Mouse (Mus musculus): ENCODE results near the gene Pim2. TPM values are rescaled to one million over a fixed set of nuclear protein-coding genes. Genes with fewer than 3 reads are reported as not detected.
"Not testable (repeated sequence)": the region's sequence is repeated elsewhere in the genome, so short reads cannot be mapped to it uniquely, and the experiment has no call there.

The Pim2 gene
- polyA plus RNA-seq, 1 experiment from 2014 or later, result 4.4 TPM

DNA sequence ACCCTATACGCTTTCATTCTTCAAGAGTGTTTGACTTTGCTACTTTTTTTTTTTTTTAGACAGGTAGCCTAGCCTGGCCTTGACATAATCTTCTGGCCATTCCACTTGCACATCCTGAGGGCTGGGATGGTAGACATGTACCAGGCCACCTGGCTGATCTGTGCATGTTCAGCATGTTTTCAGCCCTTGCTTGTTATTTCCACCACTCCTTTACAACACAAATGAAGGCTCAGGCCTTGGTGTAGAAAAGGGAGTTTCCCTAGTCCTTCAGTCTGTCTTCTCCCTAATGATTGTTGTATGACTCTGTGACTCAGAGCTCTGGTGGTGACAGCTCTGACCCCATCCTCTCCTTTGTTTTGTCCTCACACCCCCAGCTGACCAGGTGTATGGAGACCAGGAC lies 10.9 kb upstream of the Pim2 start:
- WGBS, result 93% methylated on average over 1 of the region's 1 CpGs
- Histone ChIP-seq H3K9me3 (no peaks in the 10 kb centered on the region), H3K27ac (no peak overlapping the region), H3K9ac (no peak overlapping the region), H3K4me1 (no peaks in the 10 kb centered on the region), H3K4me2 (no peak overlapping the region), H3K36me3 (peaks cover 18% of the 10 kb centered on the region), H3K27me3 (no peaks in the 10 kb centered on the region), H3K4me3 (no peak overlapping the region)
- no peak for ATAC-seq (ENCODE audit: insufficient number of reproducible peaks, insufficient read depth, low FRiP score, low TSS enrichment, low read depth)

DNA sequence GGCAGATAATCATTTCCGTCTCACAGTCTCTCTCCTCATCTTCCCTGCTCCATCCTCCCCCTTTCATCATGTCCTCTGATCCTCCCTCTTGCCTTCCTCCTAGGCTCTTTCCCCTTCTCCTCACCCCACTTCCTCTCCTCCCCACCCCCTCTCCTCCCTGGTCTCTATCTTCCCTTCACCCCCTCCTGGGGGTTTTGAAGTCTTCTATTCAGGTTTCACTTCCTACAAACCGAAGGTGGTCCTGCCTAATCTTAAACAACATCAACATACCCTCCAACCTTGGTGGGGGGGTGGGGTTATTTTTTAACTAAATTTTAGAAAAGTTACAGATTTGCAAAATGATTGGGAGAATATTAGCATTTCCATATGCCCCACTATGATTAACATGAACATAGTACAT lies 9.6 kb upstream of the Pim2 start:
- 53% methylated on average over 2 of the region's 2 CpGs for WGBS
- H3K9me3 ChIP-seq, result no peaks in the 10 kb centered on the region
- ATAC-seq (ENCODE audit: insufficient number of reproducible peaks, insufficient read depth, low FRiP score, low TSS enrichment, low read depth), result no peak
- no peak overlapping the region for H3K27ac ChIP-seq
- no peaks in the 10 kb centered on the region for H3K4me1 ChIP-seq
- H3K4me3 ChIP-seq, result no peak overlapping the region
- H3K9ac ChIP-seq, result no peak overlapping the region
- H3K36me3 ChIP-seq, result peaks cover 26% of the 10 kb centered on the region
- no peak overlapping the region for H3K4me2 ChIP-seq
- H3K27me3 ChIP-seq, result no peaks in the 10 kb centered on the region

DNA sequence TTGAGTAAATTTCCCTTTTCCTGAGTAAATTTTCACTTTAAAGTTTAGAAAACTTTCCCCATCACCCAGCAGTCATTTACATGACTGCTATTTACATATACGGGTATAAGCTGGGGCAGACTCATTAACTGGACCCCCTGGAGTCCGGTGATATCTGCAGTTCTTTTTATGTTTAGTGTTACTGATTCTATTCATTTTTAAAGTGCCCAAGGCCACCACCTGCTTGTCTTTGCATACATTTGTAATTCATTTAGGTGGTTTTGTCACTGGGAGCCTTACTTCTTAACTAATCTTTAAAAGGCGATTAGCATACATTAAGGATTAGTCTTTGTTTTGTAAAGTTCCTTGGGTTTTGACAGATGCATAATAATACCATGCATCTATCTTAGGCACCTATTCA lies 8.2 kb upstream of the Pim2 start:
- no peak for ATAC-seq (ENCODE audit: insufficient number of reproducible peaks, insufficient read depth, low FRiP score, low TSS enrichment, low read depth)
- Histone ChIP-seq H3K27ac (no peak overlapping the region), H3K9me3 (no peaks in the 10 kb centered on the region), H3K4me3 (no peak overlapping the region), H3K36me3 (peaks cover 34% of the 10 kb centered on the region), H3K4me1 (no peaks in the 10 kb centered on the region), H3K4me2 (no peak overlapping the region), H3K9ac (no peak overlapping the region), H3K27me3 (no peaks in the 10 kb centered on the region)
- 49% methylated on average over 3 of the region's 3 CpGs for WGBS

DNA sequence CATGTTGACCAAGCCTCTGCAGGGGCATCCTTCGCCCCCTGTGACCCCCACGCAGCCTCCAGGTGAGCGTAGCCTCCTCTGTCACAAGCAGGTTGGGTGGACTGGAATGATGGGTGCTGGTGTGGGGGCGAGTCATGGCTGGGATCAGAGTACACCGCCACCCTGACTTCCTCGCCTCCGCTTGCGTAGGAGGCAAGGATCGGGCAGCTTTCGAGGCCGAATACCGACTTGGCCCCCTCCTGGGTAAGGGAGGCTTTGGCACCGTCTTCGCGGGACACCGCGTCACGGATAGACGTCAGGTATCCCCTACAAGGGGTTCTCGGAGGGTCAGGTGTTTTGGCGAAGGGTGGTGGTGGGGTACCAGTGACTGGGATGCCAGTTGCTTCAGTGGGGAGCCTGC lies 433 bp downstream of the Pim2 start:
- H3K27ac ChIP-seq, result no peak overlapping the region
- no peaks in the 10 kb centered on the region for H3K9me3 ChIP-seq
- H3K9ac ChIP-seq, result peak overlapping the region; percentile 62
- peaks cover 7% of the 10 kb centered on the region for H3K27me3 ChIP-seq
- H3K4me1 ChIP-seq, result peaks cover 4% of the 10 kb centered on the region; the same call in 1 of the 2 replicates
- no peak; the same call in 1 of the 2 replicates for ATAC-seq (ENCODE audit: insufficient number of reproducible peaks, insufficient read depth, low FRiP score, low TSS enrichment, low read depth)
- 28% methylated on average over 21 of the region's 21 CpGs for WGBS
- peak overlapping the region; percentile 48 for H3K4me3 ChIP-seq
- peaks cover 11% of the 10 kb centered on the region for H3K36me3 ChIP-seq
- H3K4me2 ChIP-seq, result peak overlapping the region; percentile 81

DNA sequence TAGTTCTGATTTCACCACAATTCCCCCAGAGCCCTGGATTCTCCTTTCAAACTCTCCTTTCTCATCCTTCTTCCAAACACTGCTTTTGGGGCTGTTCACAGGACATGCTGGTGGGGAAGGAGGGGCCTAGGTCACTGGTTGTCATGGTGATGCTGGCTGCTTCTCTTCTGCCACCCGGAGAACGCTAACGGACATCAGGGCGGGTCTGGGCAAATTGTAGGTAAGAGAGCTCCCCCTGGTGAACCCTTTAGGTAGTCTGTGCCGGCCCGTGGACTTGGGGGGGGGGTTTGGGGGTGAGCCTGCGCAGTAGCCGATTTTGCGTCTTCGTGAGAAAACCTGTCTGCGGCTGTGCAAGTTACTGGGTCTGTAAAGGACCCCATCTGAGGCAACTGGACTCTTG lies 1.8 kb downstream of the Pim2 start:
- ATAC-seq (ENCODE audit: insufficient number of reproducible peaks, insufficient read depth, low FRiP score, low TSS enrichment, low read depth), result peak; percentile 46; the same call in 1 of the 2 replicates
- Histone ChIP-seq H3K4me3 (no peak overlapping the region), H3K27me3 (peaks cover 7% of the 10 kb centered on the region), H3K9me3 (no peaks in the 10 kb centered on the region), H3K36me3 (peaks cover 2% of the 10 kb centered on the region; the same call in 1 of the 2 replicates), H3K27ac (no peak overlapping the region), H3K4me1 (peaks cover 4% of the 10 kb centered on the region; the same call in 1 of the 2 replicates), H3K9ac (no peak overlapping the region), H3K4me2 (peak overlapping the region; percentile 81)
- 23% methylated on average over 11 of the region's 11 CpGs for WGBS

DNA sequence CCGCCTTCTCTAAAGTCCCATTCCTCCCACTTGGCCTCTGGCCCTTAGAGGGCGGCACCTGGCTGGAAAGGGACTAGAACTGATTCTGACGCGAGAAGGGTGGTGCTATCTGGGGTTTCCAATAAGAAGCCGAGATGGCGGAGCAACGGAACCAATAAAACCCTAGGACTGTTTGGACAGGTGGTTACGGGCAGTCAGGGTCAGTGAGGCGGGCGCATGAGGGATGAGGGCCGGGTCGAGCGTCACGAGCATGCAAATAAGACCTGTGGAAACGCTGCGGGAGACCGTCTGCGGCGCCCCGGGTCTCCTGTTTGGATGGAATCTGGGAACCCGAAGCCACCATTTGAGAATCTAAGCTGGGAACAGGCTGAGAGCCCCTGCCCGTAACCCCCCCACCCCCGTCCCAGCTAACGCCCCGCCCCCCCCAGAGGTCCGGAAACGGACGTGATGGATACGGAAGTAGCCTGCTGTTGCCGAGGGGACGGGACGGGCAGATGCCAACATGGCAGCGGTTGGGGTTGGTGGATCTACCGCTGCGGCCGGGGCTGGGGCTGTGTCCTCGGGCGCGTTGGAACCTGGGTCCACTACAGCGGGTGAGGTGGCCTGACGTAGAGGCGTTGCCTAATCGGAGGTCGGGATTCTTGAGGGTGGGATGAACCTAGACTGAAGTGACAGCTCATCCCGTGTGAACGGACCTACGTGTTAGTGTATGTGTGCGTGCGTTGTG lies 5.9 kb downstream of the Pim2 start, which contains the start of gene Slc35a2:
Gene Slc35a2 (plus strand): TSS at position 188 of the 727 bp plus-strand sequence.
- Histone ChIP-seq H3K27ac (peak within 1 kb of the TSS; percentile 85), H3K4me2 (peak within 1 kb of the TSS; percentile 60), H3K27me3 (no peaks in the 10 kb centered on the region), H3K4me1 (peaks cover 4% of the 10 kb centered on the region; the same call in 1 of the 2 replicates), H3K9ac (peak within 1 kb of the TSS; percentile 61), H3K36me3 (no peaks in the 10 kb centered on the region), H3K4me3 (peak within 1 kb of the TSS; percentile 55), H3K9me3 (no peaks in the 10 kb centered on the region)
- ATAC-seq (ENCODE audit: insufficient number of reproducible peaks, insufficient read depth, low FRiP score, low TSS enrichment, low read depth), result peak; percentile 74
- 12% methylated on average over 49 of the region's 49 CpGs for WGBS

DNA sequence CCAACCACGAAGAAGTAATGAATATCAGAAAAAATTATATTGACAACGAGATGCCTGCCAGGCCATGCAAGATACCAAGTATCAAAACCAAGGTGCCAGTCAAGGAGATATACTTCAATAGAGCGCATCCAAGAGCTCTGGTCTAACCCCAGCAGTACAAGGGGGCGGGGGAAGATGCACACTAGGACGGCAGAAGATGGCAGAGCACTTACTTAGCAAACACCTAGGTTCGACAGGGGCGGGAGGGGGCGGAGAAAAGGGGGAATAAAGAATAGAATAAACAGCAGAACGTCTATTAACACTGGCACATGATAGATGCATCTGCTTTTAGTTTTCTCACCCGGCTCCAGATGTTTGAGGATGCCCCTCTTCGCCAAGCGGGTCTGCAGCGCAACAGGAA lies 20.1 kb downstream of the Pim2 start:
- WGBS, result 29% methylated on average over 13 of the region's 13 CpGs
- H3K4me3 ChIP-seq, result peak overlapping the region; percentile 57
- H3K27ac ChIP-seq, result no peak overlapping the region
- H3K9me3 ChIP-seq, result no peaks in the 10 kb centered on the region
- H3K4me1 ChIP-seq, result peaks cover 3% of the 10 kb centered on the region; the same call in 1 of the 2 replicates
- peak overlapping the region; percentile 61 for H3K4me2 ChIP-seq
- H3K36me3 ChIP-seq, result peaks cover 25% of the 10 kb centered on the region
- ATAC-seq (ENCODE audit: insufficient number of reproducible peaks, insufficient read depth, low FRiP score, low TSS enrichment, low read depth), result no peak
- peak overlapping the region; percentile 74 for H3K9ac ChIP-seq
- no peaks in the 10 kb centered on the region for H3K27me3 ChIP-seq

DNA sequence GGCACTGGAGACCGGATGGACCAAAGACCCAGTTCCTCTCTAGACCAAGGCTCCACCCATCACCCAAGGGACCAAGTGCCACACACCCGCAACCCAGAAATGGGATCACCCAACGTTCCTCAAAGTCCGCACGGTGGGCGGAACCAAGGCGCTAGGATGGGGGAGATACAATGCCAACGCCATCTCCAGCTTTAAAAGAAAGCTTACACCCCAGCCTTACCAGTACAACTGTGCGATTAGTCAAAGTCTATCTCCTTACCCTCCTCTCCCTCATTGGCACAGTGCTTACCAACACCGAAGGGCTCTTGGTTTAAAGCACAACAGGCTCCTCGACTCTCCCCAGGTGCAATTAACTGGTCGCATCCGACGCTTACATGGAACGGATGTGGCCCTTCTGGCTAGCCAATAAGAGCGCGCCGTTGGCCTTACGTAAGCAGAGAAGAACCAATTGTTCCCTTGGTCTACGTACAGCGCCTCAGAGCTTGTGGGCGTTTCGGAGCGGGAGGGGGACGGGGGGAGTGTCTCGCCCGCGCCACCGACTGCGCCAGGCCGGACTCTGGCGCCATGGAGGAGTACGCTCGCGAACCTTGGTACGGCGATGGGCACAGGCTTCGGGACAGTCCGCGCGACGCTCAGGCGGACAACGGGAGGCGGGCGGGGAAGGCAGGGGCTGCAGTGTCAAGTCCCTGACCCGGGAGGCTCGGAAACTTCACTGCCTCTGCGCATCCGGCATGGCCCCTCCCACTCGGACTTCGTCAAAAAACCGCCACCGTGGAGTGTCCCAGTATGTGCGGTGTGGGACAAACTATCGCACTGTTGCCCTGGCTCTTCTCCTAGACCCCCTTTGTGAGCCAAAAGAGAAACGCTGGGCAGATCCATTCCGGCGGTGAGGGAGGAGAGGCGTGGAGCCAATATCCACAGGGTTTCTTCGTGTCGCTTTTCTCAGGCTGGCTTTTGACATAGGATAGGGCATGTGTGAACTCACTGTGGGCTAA lies 21.1 kb downstream of the Pim2 start, which contains the start of the genes Pqbp1 and Timm17b:
Gene Pqbp1 (minus strand): TSS at position 390 of the 995 bp plus-strand sequence.
Gene Timm17b (plus strand): TSS at position 478 of the 995 bp plus-strand sequence.
- ATAC-seq (ENCODE audit: insufficient number of reproducible peaks, insufficient read depth, low FRiP score, low TSS enrichment, low read depth), result peak; percentile 94
- H3K9ac ChIP-seq, result peak within 1 kb of the TSS; percentile 74
- H3K4me2 ChIP-seq, result peak within 1 kb of the TSS; percentile 61
- no peaks in the 10 kb centered on the region for H3K9me3 ChIP-seq
- H3K36me3 ChIP-seq, result peaks cover 25% of the 10 kb centered on the region
- peak within 1 kb of the TSS; percentile 86 for H3K27ac ChIP-seq
- 20% methylated on average over 62 of the region's 62 CpGs for WGBS
- no peaks in the 10 kb centered on the region for H3K27me3 ChIP-seq
- peak within 1 kb of the TSS; percentile 57 for H3K4me3 ChIP-seq
- peaks cover 3% of the 10 kb centered on the region; the same call in 1 of the 2 replicates for H3K4me1 ChIP-seq

DNA sequence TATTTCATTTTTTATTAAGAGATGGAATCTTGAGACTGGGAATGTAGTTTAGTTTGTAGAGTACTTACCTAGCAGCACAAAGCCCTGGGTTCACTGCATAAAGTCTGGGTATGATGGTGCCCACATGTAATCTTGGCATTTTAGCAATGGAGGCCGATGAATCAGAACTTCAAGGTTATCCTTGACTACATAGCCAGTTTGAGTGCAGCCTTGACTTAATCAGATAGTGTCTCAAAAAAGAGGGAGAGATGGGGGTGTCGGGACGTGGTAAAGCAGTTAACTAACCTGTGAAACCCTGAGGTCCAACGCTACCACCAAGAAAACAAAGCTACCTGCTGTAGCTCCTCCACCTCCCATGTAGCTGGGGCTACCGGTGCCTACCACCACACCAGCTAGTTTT lies 26.4 kb downstream of the Pim2 start:
- Histone ChIP-seq H3K4me1 (no peaks in the 10 kb centered on the region), H3K9me3 (no peaks in the 10 kb centered on the region), H3K4me2 (no peak overlapping the region), H3K27ac (no peak overlapping the region), H3K36me3 (peaks cover 21% of the 10 kb centered on the region), H3K4me3 (no peak overlapping the region), H3K27me3 (no peaks in the 10 kb centered on the region), H3K9ac (no peak overlapping the region)
- ATAC-seq (ENCODE audit: insufficient number of reproducible peaks, insufficient read depth, low FRiP score, low TSS enrichment, low read depth), result no peak
- WGBS, result 91% methylated on average over 5 of the region's 5 CpGs

DNA sequence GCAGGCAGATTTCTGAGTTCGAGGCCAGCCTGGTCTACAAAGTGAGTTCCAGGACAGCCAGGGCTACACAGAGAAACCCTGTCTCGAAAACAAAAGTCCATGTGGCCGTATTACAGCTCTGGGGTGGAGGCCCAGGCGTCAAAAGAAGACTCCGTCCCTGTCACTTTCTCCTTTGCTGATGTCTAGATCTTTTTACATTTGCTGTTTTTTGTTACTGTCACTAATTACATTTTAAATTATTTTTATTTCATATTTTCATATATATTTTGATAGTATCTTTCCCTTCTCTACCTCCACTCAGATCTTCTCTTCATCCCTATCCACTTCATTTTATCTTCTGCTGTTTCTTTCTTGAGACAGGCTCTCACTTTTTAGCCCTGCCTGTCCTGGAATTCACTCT lies 29.7 kb downstream of the Pim2 start, which contains the start of gene Gm10491:
Gene Gm10491 (minus strand): TSS at position 101 of the 400 bp plus-strand sequence.
- Histone ChIP-seq H3K36me3 (peaks cover 21% of the 10 kb centered on the region), H3K27ac (no peak within 1 kb of the TSS), H3K27me3 (no peaks in the 10 kb centered on the region), H3K9ac (no peak within 1 kb of the TSS), H3K4me1 (no peaks in the 10 kb centered on the region), H3K9me3 (no peaks in the 10 kb centered on the region), H3K4me3 (no peak within 1 kb of the TSS), H3K4me2 (no peak within 1 kb of the TSS)
- 92% methylated on average over 5 of the region's 5 CpGs for WGBS
- no peak for ATAC-seq (ENCODE audit: insufficient number of reproducible peaks, insufficient read depth, low FRiP score, low TSS enrichment, low read depth)

DNA sequence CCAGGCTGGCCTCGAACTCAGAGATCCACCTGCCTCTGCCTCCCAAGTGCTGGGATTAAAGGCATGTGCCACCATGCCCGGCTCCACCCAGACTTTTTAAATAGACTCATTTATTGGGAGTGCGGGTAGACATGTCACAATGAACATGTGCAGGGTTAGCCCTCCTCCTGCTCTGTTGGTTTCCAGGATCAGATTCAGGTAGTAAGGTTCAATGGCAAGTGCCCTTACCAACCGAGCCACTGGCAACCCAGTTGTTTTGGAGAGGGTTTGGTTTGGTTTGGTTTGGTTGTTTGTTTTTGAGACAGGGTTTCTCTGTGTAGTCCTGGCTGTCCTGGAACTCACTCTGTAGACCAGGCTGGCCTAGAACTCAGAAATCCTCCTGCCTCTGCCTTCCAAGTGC lies 31.2 kb downstream of the Pim2 start, which contains the start of gene Gm10490:
Gene Gm10490 (plus strand): TSS at position 301 of the 400 bp plus-strand sequence.
- H3K9ac ChIP-seq; H3K4me1 ChIP-seq; H3K4me2 ChIP-seq; ATAC-seq (ENCODE audit: insufficient number of reproducible peaks, insufficient read depth, low FRiP score, low TSS enrichment, low read depth); H3K27ac ChIP-seq; H3K27me3 ChIP-seq; H3K4me3 ChIP-seq; H3K9me3 ChIP-seq: not testable (repeated sequence)
- WGBS, result 87% methylated on average over 4 of the region's 4 CpGs
- H3K36me3 ChIP-seq, result peaks cover 15% of the 10 kb centered on the region
